Mouse (Mus musculus): ENCODE results near the gene Ptpn21. TPM values are rescaled to one million over a fixed set of nuclear protein-coding genes. Genes with fewer than 3 reads are reported as not detected.
A peak's percentile ranks its signal among the peaks of the same experiment; 100 is the strongest.

The Ptpn21 gene
- total and polyA plus RNA-seq, 3 experiments: 19.4 to 29.3 (median 29.1) TPM

DNA sequence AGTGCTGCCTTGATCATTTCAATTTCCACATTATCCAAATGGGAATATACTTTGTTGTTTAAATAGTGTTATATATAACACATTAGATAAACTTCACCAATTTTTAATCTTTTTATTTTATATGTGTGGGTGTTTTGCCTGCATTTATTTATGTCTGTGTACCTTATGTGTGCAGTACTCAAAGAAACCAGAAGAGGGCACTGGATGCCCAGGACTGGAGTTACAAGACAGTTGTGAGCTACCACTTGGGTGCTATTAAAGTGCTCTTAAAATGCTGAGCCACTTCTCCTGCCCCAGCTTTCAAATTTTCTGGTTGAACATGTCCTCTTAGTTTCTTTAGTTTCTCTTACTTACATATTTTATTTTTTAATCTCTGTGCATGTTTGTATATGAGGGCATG is 92.4 kb downstream of the Ptpn21 start:
- intact Hi-C loops (cut with DNase I): no loop called here

DNA sequence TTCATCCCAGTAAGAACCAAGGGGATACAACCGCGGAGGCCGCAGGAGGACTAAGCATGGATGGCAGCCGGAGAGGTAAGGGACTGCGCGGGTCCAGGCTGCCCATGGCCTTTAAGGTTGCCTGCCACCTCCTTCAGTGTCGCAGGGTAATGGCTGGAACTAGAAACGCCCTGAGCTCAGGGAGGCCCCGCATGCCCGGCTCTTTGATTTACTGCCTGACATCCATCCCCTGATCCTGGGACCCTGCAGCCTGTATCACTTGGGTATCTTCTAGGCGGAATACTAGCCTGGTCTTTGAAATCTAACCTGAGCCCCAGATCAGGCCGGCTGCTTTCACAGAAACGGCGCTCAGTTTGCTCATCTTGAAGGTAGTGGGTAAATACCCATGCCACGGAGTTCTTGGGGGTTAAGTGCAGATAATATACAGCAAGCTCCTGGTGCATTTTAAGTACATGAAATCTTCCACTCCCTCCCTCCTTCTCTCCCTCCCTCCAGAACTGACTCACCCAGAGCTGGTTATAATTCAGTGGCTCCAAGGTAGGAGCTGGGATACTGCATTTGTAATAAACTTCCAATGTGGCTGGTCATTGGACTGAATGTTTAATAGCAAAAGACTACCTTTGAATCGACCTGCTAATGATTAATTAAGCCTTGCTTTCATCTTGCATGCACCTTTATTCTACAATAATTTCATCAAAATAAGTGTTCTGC is 108.8 kb downstream of the Ptpn21 start:
- WGBS: 3% methylated on average over 16 of the region's 16 CpGs
- H3K4me1 ChIP-seq (ENCODE audit: control insufficient read depth, insufficient read depth, low read length): no peaks in the 10 kb centered on the region
- TF ChIP-seq POLR2A (IDR thresholded peaks at IDR 0.05; ENCODE audit: insufficient read depth, low read depth, low read length): no peak
- TF ChIP-seq CTCF (IDR thresholded peaks at IDR 0.05): no peak
- TF ChIP-seq EP300 (IDR thresholded peaks at IDR 0.05; ENCODE audit: insufficient read depth, low read depth, low read length): no peak
- H3K27ac ChIP-seq: peak overlapping the region; percentile 42; the same call in 1 of the 2 replicates
- intact Hi-C loops (cut with DNase I): no loop called here
- H3K27me3 ChIP-seq (ENCODE audit: control insufficient read depth, insufficient read depth, low read length): no peaks in the 10 kb centered on the region
- no peaks in the 10 kb centered on the region for H3K36me3 ChIP-seq (ENCODE audit: control insufficient read depth, insufficient read depth, low read length)
- H3K9ac ChIP-seq (ENCODE audit: low read depth, low read length): peak overlapping the region; percentile 65
- no peaks in the 10 kb centered on the region for H3K79me2 ChIP-seq (replicated peaks; ENCODE audit: control insufficient read depth, insufficient read depth, low read length)
- DNase-seq: no peak
- peak overlapping the region; percentile 74 for H3K4me3 ChIP-seq

More for the DNA sequence above, 92.4 kb downstream of the Ptpn21 start:
- H3K4me3 ChIP-seq: no peak overlapping the region
- TF ChIP-seq CTCF (IDR thresholded peaks at IDR 0.05) (peak; percentile 19), POLR2A (IDR thresholded peaks at IDR 0.05; ENCODE audit: insufficient read depth, low read depth, low read length) (no peak), EP300 (IDR thresholded peaks at IDR 0.05; ENCODE audit: insufficient read depth, low read depth, low read length) (no peak)
- H3K79me2 ChIP-seq (replicated peaks; ENCODE audit: control insufficient read depth, insufficient read depth, low read length): no peaks in the 10 kb centered on the region
- no peak for DNase-seq
- H3K27ac ChIP-seq: no peak overlapping the region
- H3K36me3 ChIP-seq (ENCODE audit: control insufficient read depth, insufficient read depth, low read length): no peaks in the 10 kb centered on the region
- H3K27me3 ChIP-seq (ENCODE audit: control insufficient read depth, insufficient read depth, low read length): no peaks in the 10 kb centered on the region
- no peaks in the 10 kb centered on the region for H3K4me1 ChIP-seq (ENCODE audit: control insufficient read depth, insufficient read depth, low read length)
- no peak overlapping the region for H3K9ac ChIP-seq (ENCODE audit: low read depth, low read length)

- H3K27me3 ChIP-seq (ENCODE audit: control insufficient read depth, insufficient read depth, low read length): no peaks in the 10 kb centered on the region
- no peaks in the 10 kb centered on the region for H3K36me3 ChIP-seq (ENCODE audit: control insufficient read depth, insufficient read depth, low read length)
- WGBS: 3% methylated on average over 32 of the region's 32 CpGs
- H3K79me2 ChIP-seq (replicated peaks; ENCODE audit: control insufficient read depth, insufficient read depth, low read length): no peaks in the 10 kb centered on the region
- DNase-seq: peak; percentile 83 to 85
- H3K4me3 ChIP-seq: peak within 1 kb of the TSS; percentile 74
- no peaks in the 10 kb centered on the region for H3K4me1 ChIP-seq (ENCODE audit: control insufficient read depth, insufficient read depth, low read length)
- H3K9ac ChIP-seq (ENCODE audit: low read depth, low read length): peak within 1 kb of the TSS; percentile 65
- TF ChIP-seq CTCF (IDR thresholded peaks at IDR 0.05): no peak
- peak; percentile 29; the same call in 1 of the 2 replicates for TF ChIP-seq POLR2A (IDR thresholded peaks at IDR 0.05; ENCODE audit: insufficient read depth, low read depth, low read length)
- no peak for TF ChIP-seq EP300 (IDR thresholded peaks at IDR 0.05; ENCODE audit: insufficient read depth, low read depth, low read length)
- intact Hi-C loops (cut with DNase I): no loop called here
- peak within 1 kb of the TSS; percentile 42; the same call in 1 of the 2 replicates for H3K27ac ChIP-seq
Measured at GRCm38 (mm10) chr12:98627392-98628259, 109.6 kb downstream of the Ptpn21 start, which contains the start of gene Spata7. Gene Spata7, plus strand, starts transcription at chr12:98628157.

Other genes with a start within 250 kb of the Ptpn21 start
- not detected for gene Kcnk10, start 159.1 kb downstream of the Ptpn21 start, total RNA-seq (2021)
- 0.03 and 0.16 TPM in 2 replicates for gene Kcnk10, start 159.1 kb downstream of the Ptpn21 start, polyA plus RNA-seq (2012; rRNA removed)
- 1 to 10 TPM; 5.2 to 6.5 TPM for gene Spata7, start 109.2 kb downstream of the Ptpn21 start, total RNA-seq (2021)
- gene Spata7, start 109.2 kb downstream of the Ptpn21 start, polyA plus RNA-seq (2012; rRNA removed): 2.2 and 3.0 TPM in 2 replicates
- gene Zc3h14, start 9.6 kb upstream of the Ptpn21 start, total RNA-seq (2021): 10 to 100 TPM; 59.6 to 60.1 TPM
- gene Zc3h14, start 9.6 kb upstream of the Ptpn21 start, polyA plus RNA-seq (2012; rRNA removed): 57.0 and 92.9 TPM in 2 replicates
- gene Eml5, start 164.1 kb upstream of the Ptpn21 start, total RNA-seq (2021): 1 to 10 TPM; 2.4 to 3.8 TPM
- 2.5 and 3.0 TPM in 2 replicates for gene Eml5, start 164.1 kb upstream of the Ptpn21 start, polyA plus RNA-seq (2012; rRNA removed)
- gene Ttc8, start 183.2 kb upstream of the Ptpn21 start, total RNA-seq (2021): 1 to 10 TPM; 5.6 to 5.9 TPM
- 4.5 and 7.5 TPM in 2 replicates for gene Ttc8, start 183.2 kb upstream of the Ptpn21 start, polyA plus RNA-seq (2012; rRNA removed)